Mouse (Mus musculus) stomach, postnatal 0 days (tissue): ENCODE data around the gene Vapb.

ENCODE experiments used
- CTCF ChIP-seq: IDR thresholded peaks from 2 replicates; pipeline ENCODE4 v1.5.1; 2016; ENCODE audit warnings: antibody characterized with exemption, low read depth, mild to moderate bottlenecking, moderate library complexity
- EP300 ChIP-seq: optimal IDR thresholded peaks from 2 replicates; pipeline ENCODE3; 2016; ENCODE audit warnings: antibody characterized with exemption

- TF ChIP-seq CTCF = no peak
- TF ChIP-seq EP300 = no peak
Observed at GRCm38 (mm10) chr2:173832828-173833492, 95.6 kb downstream of the Vapb start.
